Mouse (Mus musculus): ENCODE measurements around the gene Col5a3. TPM values are rescaled to one million over a fixed set of nuclear protein-coding genes. Genes with fewer than 3 reads are reported as not detected.

The Col5a3 gene
- polyA plus RNA-seq, 1 experiment from 2014 or later = 5.9 TPM

DNA sequence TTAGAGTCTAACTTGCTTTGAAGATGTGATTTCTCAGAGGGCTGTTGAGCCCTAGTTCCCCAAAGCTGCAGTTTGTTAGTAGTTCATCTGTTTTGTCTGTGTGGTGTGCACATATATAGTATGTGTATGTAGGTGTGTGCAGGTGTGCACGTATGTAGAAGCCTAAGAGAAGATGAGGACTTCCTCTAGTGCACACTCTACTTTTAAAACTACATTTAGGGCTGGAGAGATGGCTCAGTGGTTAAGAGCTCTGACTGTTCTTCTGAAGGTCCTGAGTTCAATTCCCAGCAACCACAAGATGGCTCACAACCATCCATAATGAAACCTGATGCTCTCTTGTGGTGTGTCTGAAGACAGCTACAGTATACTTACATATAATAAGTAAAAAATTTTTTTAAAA, 20.0 kb upstream of the Col5a3 start:
- Histone ChIP-seq H3K4me3 (replicated peaks) (no peak overlapping the region), H3K27ac (replicated peaks) (no peak overlapping the region), H3K4me1 (peaks cover 10% of the 10 kb centered on the region), H3K4me2 (replicated peaks) (no peak overlapping the region), H3K27me3 (peaks cover 7% of the 10 kb centered on the region; the same call in 1 of the 2 replicates), H3K9ac (no peak overlapping the region), H3K9me3 (replicated peaks) (no peaks in the 10 kb centered on the region), H3K36me3 (no peaks in the 10 kb centered on the region)
- 79% methylated on average over 1 of the region's 1 CpGs for whole genome bisulfite sequencing
- no peak for ATAC-seq (ENCODE audit: insufficient number of reproducible peaks, low FRiP score, low TSS enrichment, low read depth)

GRCm38 (mm10) chr9:20830901-20831643, 16.2 kb upstream of the Col5a3 start:
- WGBS = 15% methylated on average over 19 of the region's 19 CpGs
- H3K4me1 ChIP-seq = peaks cover 11% of the 10 kb centered on the region
- peaks cover 7% of the 10 kb centered on the region; the same call in 1 of the 2 replicates for H3K27me3 ChIP-seq
- no peaks in the 10 kb centered on the region for H3K9me3 ChIP-seq (replicated peaks)
- H3K36me3 ChIP-seq = no peaks in the 10 kb centered on the region
- ATAC-seq (ENCODE audit: insufficient number of reproducible peaks, low FRiP score, low TSS enrichment, low read depth) = peak; percentile 90
- no peak overlapping the region for H3K4me3 ChIP-seq (replicated peaks)
- H3K4me2 ChIP-seq (replicated peaks) = peak overlapping the region; percentile 30
- H3K9ac ChIP-seq = no peak overlapping the region
- peak overlapping the region; percentile 60; the same call in 1 of the 2 replicates for H3K27ac ChIP-seq (replicated peaks)

DNA sequence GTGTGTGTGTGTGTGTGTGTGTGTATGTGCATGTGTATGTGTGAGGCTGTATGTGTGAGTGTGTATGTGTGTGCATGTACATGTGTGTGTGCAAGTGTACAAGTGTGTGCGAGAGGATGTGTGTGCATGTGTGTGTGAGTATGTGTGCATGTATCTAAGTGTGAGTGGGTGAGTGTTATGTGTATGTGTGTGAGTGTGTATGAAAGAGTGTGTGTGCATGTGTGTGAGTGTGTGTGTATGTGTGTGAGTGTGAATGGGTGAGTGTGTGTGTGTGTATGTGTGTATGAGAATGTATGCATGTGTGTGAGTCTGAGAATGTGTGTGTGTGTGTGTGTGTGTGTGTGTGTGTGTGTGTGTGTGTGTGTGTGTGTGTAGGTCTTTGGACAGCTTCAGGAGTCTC, 13.3 kb upstream of the Col5a3 start:
- Histone ChIP-seq H3K36me3 (no peaks in the 10 kb centered on the region), H3K9ac (no peak overlapping the region), H3K4me1 (peaks cover 11% of the 10 kb centered on the region), H3K9me3 (replicated peaks) (no peaks in the 10 kb centered on the region), H3K4me2 (replicated peaks) (no peak overlapping the region), H3K27me3 (no peaks in the 10 kb centered on the region; the same call in 1 of the 2 replicates), H3K4me3 (replicated peaks) (no peak overlapping the region), H3K27ac (replicated peaks) (no peak overlapping the region)
- 97% methylated on average over 1 of the region's 1 CpGs for WGBS
- no peak for ATAC-seq (ENCODE audit: insufficient number of reproducible peaks, low FRiP score, low TSS enrichment, low read depth)

GRCm38 (mm10) chr9:20825781-20826180, 10.9 kb upstream of the Col5a3 start:
- no peak for ATAC-seq (ENCODE audit: insufficient number of reproducible peaks, low FRiP score, low TSS enrichment, low read depth)
- Histone ChIP-seq H3K4me1 (peaks cover 10% of the 10 kb centered on the region), H3K27me3 (no peaks in the 10 kb centered on the region; the same call in 1 of the 2 replicates), H3K4me3 (replicated peaks) (no peak overlapping the region), H3K9me3 (replicated peaks) (no peaks in the 10 kb centered on the region), H3K4me2 (replicated peaks) (no peak overlapping the region), H3K36me3 (no peaks in the 10 kb centered on the region), H3K27ac (replicated peaks) (no peak overlapping the region), H3K9ac (no peak overlapping the region)
- 55% methylated on average over 5 of the region's 5 CpGs for WGBS

GRCm38 (mm10) chr9:20822821-20823220, 8.0 kb upstream of the Col5a3 start:
- Histone ChIP-seq H3K4me1 (no peaks in the 10 kb centered on the region), H3K9ac (no peak overlapping the region), H3K4me2 (replicated peaks) (no peak overlapping the region), H3K4me3 (replicated peaks) (no peak overlapping the region), H3K36me3 (no peaks in the 10 kb centered on the region), H3K27me3 (no peaks in the 10 kb centered on the region; the same call in 1 of the 2 replicates), H3K27ac (replicated peaks) (no peak overlapping the region), H3K9me3 (replicated peaks) (no peaks in the 10 kb centered on the region)
- no peak for ATAC-seq (ENCODE audit: insufficient number of reproducible peaks, low FRiP score, low TSS enrichment, low read depth)
- WGBS = 78% methylated on average over 3 of the region's 3 CpGs

- Histone ChIP-seq H3K4me2 (replicated peaks) (no peak overlapping the region), H3K36me3 (no peaks in the 10 kb centered on the region), H3K4me1 (peaks cover 2% of the 10 kb centered on the region), H3K9me3 (replicated peaks) (no peaks in the 10 kb centered on the region), H3K9ac (no peak overlapping the region), H3K27ac (replicated peaks) (no peak overlapping the region), H3K27me3 (peaks cover under 1% of the 10 kb centered on the region; the same call in 1 of the 2 replicates), H3K4me3 (replicated peaks) (no peak overlapping the region)
- ATAC-seq (ENCODE audit: insufficient number of reproducible peaks, low FRiP score, low TSS enrichment, low read depth) = no peak
- 69% methylated on average over 5 of the region's 5 CpGs for WGBS
These were observed 5.1 kb upstream of the Col5a3 start for GRCm38 (mm10) chr9:20820001-20820400.

DNA sequence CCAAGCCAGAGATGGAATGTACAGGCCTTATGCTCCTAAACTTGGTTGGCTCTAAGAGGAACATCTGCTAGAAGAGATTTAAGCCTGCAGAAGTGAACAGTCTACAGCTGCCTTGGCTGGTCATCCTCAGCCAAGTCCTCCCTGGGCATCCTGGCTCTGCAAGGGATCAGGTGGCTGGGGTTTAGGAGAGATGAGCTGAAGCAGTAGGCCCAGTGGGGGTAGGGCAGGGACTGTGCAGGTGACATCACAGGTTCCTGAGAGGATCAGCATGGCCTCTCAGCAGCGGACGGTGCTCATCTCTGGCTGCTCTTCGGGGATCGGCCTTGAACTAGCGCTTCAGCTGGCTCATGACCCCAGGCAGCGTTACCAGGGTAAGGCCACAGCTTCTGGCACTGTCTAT, 3.4 kb upstream of the Col5a3 start, which contains the start of gene Rdh8:
Gene Rdh8 (plus strand): TSS at position 268 of the 400 bp plus-strand sequence.
- no peaks in the 10 kb centered on the region for H3K36me3 ChIP-seq
- no peak within 1 kb of the TSS for H3K4me2 ChIP-seq (replicated peaks)
- peaks cover 9% of the 10 kb centered on the region for H3K4me1 ChIP-seq
- no peak within 1 kb of the TSS for H3K9ac ChIP-seq
- no peaks in the 10 kb centered on the region for H3K9me3 ChIP-seq (replicated peaks)
- H3K4me3 ChIP-seq (replicated peaks) = no peak within 1 kb of the TSS
- ATAC-seq (ENCODE audit: insufficient number of reproducible peaks, low FRiP score, low TSS enrichment, low read depth) = no peak
- no peak within 1 kb of the TSS for H3K27ac ChIP-seq (replicated peaks)
- WGBS = 75% methylated on average over 6 of the region's 6 CpGs
- H3K27me3 ChIP-seq = peaks cover 7% of the 10 kb centered on the region

- Histone ChIP-seq H3K4me2 (replicated peaks) (peak overlapping the region; percentile 39), H3K4me1 (peaks cover 20% of the 10 kb centered on the region), H3K4me3 (replicated peaks) (no peak overlapping the region), H3K9ac (no peak overlapping the region), H3K36me3 (no peaks in the 10 kb centered on the region), H3K9me3 (replicated peaks) (no peaks in the 10 kb centered on the region), H3K27ac (replicated peaks) (no peak overlapping the region), H3K27me3 (peaks cover 13% of the 10 kb centered on the region)
- ATAC-seq (ENCODE audit: insufficient number of reproducible peaks, low FRiP score, low TSS enrichment, low read depth) = no peak
- WGBS = 11% methylated on average over 19 of the region's 19 CpGs
These were observed 2.2 kb downstream of the Col5a3 start for GRCm38 (mm10) chr9:20812537-20813271.

DNA sequence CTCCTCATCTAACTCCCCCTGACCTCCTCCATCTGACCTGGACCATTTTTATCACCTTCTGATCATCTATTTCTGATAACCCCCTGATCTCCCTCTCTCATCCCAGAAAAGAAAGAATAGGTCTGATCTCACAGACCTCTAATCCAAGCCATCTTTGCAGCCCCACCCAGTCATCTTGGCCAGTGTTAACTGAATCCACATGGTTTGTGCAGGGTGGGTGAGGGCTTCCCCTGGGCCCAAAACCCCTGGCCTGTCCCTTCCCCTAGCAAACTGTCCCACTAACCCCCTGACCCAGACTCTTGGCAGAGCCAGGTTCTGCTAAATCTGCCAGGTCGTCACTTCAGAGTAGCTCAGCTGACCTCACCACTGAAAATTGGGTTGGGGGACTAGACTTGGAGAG, 4.1 kb downstream of the Col5a3 start:
- Histone ChIP-seq H3K9me3 (replicated peaks) (no peaks in the 10 kb centered on the region), H3K36me3 (no peaks in the 10 kb centered on the region), H3K4me3 (replicated peaks) (no peak overlapping the region), H3K27ac (replicated peaks) (no peak overlapping the region), H3K27me3 (peaks cover 13% of the 10 kb centered on the region), H3K9ac (no peak overlapping the region), H3K4me2 (replicated peaks) (no peak overlapping the region), H3K4me1 (peaks cover 20% of the 10 kb centered on the region)
- ATAC-seq (ENCODE audit: insufficient number of reproducible peaks, low FRiP score, low TSS enrichment, low read depth) = no peak
- 72% methylated on average over 1 of the region's 1 CpGs for WGBS

- Histone ChIP-seq H3K27me3 (peaks cover 13% of the 10 kb centered on the region), H3K9me3 (replicated peaks) (no peaks in the 10 kb centered on the region), H3K4me2 (replicated peaks) (no peak overlapping the region), H3K4me1 (peaks cover 20% of the 10 kb centered on the region), H3K36me3 (no peaks in the 10 kb centered on the region), H3K4me3 (replicated peaks) (no peak overlapping the region), H3K27ac (replicated peaks) (no peak overlapping the region), H3K9ac (no peak overlapping the region)
- ATAC-seq (ENCODE audit: insufficient number of reproducible peaks, low FRiP score, low TSS enrichment, low read depth) = no peak
- 41% methylated on average over 4 of the region's 4 CpGs for WGBS
These were observed 4.6 kb downstream of the Col5a3 start for GRCm38 (mm10) chr9:20810271-20810670.

DNA sequence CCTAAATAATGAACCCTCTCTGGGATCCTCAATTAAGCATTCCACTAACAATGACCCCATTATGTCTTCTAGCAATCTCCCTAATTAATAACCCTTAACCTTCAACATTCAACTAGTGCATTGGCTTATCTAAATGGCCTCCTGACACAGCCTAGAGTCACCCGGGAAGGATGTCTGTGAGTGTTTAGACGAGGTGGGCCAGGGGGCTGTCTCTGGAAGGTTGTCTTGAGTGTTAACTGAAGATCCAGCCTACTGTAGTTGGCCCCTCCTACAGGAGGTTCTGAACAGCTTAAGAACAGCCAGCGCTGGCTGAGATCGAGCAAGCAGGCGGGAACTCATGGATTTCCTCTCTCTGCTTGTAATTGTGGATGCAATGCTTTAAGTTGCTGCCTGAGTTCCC, 9.2 kb downstream of the Col5a3 start:
- Histone ChIP-seq H3K9ac (no peak overlapping the region), H3K9me3 (replicated peaks) (no peaks in the 10 kb centered on the region), H3K4me1 (no peaks in the 10 kb centered on the region), H3K36me3 (no peaks in the 10 kb centered on the region), H3K4me2 (replicated peaks) (no peak overlapping the region), H3K27ac (replicated peaks) (no peak overlapping the region), H3K4me3 (replicated peaks) (no peak overlapping the region), H3K27me3 (no peaks in the 10 kb centered on the region)
- WGBS = 38% methylated on average over 5 of the region's 5 CpGs
- ATAC-seq (ENCODE audit: insufficient number of reproducible peaks, low FRiP score, low TSS enrichment, low read depth) = no peak
